Mouse (Mus musculus) spleen, adult 2 months (tissue): ENCODE measurements around the gene Phip.

Experiments used
- CTCF ChIP-seq: fragments of 200-500 bp; IDR thresholded peaks from 2 replicates; pipeline ENCODE4 v1.5.1; 2011; ENCODE audit warnings: mild to moderate bottlenecking, inconsistent platforms; ENCODE audit not compliant: insufficient read depth, insufficient read length, insufficient replicate concordance; ENCODE audit errors: extremely low read depth
- POLR2A ChIP-seq: fragments of 200-500 bp; IDR thresholded peaks from 2 replicates; pipeline ENCODE4 v1.6.1; 2011; ENCODE audit warnings: low read depth, low read length, inconsistent platforms

GRCm38 (mm10) chr9:82877078-82877477 lies 98.2 kb downstream of the Phip start:
- TF ChIP-seq CTCF (no peak), POLR2A (no peak)
